Mouse (Mus musculus) testis, adult 2 months (tissue): ENCODE data around the gene Tapbpl. TPM values are rescaled to one million over a fixed set of nuclear protein-coding genes. Genes with fewer than 3 reads are reported as not detected.

ENCODE experiments used
- H3K27ac ChIP-seq: fragments of 200-500 bp; 2 replicates; pipeline ENCODE4 v1.5.1; 2012; ENCODE audit warnings: low read depth, low read length; ENCODE audit not compliant: control insufficient read depth, insufficient read depth
- H3K27me3 ChIP-seq: fragments of 200-500 bp; 2 replicates; pipeline ENCODE4 v1.6.1; 2012; ENCODE audit warnings: mild to moderate bottlenecking, low read length, moderate library complexity; ENCODE audit not compliant: control insufficient read depth, insufficient read depth
- H3K36me3 ChIP-seq: fragments of 200-500 bp; 2 replicates; pipeline ENCODE4 v1.6.1; 2012; ENCODE audit warnings: mild to moderate bottlenecking, low read length; ENCODE audit not compliant: control insufficient read depth, insufficient read depth
- H3K4me1 ChIP-seq: fragments of 200-500 bp; 2 replicates; pipeline ENCODE4 v1.6.1; 2012; ENCODE audit warnings: low read length; ENCODE audit not compliant: control insufficient read depth, insufficient read depth
- H3K4me3 ChIP-seq: fragments of 200-500 bp; 2 replicates; pipeline ENCODE4 v1.5.1; 2012; ENCODE audit warnings: low read depth, mild to moderate bottlenecking, low read length, moderate library complexity, mixed read lengths; ENCODE audit not compliant: control insufficient read depth
- CTCF ChIP-seq: fragments of 200-500 bp; IDR thresholded peaks from 2 replicates; pipeline ENCODE4 v1.5.1; 2012; ENCODE audit warnings: low read depth, mild to moderate bottlenecking, inconsistent platforms, low read length, moderate library complexity; ENCODE audit not compliant: control insufficient read depth, insufficient read depth, insufficient replicate concordance
- POLR2A ChIP-seq: fragments of 200-500 bp; IDR thresholded peaks from 2 replicates; pipeline ENCODE4 v1.6.1; 2012; ENCODE audit warnings: low read depth, mild to moderate bottlenecking, inconsistent platforms, low read length, moderate library complexity; ENCODE audit not compliant: control insufficient read depth
- polyA plus RNA-seq: library from polyadenylated mRNA; depleted of rRNA; stranded (reverse); fragments of >200 nt; gene quantifications from 2 replicates; pipeline ENCODE4 v1.2.3, GENCODE M21; 2012

Tapbpl gene
- polyA plus RNA-seq, 1 experiment: 8.0 TPM

DNA sequence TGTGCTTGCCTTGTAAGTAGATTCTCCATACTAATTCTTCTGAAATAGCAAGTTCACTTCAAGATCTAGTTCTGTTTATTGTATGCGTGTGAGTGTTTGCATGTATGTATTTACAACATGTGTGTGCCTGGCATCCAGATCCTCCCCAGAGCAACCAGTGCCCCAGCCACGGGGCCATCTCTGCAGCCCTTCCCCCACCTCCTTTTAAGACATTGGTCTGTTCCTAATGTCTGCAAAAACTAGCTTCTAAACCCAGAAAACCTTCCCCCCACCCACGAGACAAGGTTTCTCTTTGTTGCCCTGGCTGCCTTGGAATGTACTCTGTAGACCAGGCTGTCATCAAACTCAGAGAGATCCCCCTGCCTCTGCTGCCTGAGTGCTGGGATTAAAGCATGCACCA, 9.1 kb downstream of the Tapbpl start:
- Histone ChIP-seq H3K27me3 (no peaks in the 10 kb centered on the region), H3K36me3 (0 out of 2 replicates have a peak, but pooled peaks cover 1% of the 10 kb centered on the region), H3K4me1 (no peaks in the 10 kb centered on the region), H3K27ac (no peak overlapping the region), H3K4me3 (no peak overlapping the region)
- TF ChIP-seq POLR2A (no peak), CTCF (no peak)

DNA sequence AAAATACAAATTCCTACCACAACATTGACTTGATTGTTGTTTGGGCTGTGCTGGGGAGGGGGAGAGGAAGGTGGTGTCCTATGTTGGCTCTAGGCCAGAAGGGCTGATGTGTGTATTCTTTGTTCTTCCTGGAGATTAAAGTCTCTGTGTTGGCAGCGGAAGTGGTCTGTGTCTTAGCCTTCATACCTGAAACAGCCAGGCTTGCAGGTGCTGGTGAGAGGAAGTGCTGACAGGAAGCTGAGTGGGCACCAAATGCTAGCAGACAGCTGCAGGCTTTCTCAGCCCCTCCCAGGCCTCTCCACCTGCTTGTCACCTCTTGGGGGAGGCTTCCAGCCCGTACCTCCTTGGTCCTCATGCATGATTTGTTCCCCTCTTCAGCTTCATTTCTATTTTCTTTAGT, 9.5 kb downstream of the Tapbpl start:
- no peak overlapping the region for H3K27ac ChIP-seq
- H3K36me3 ChIP-seq: 0 out of 2 replicates have a peak, but pooled peaks cover 1% of the 10 kb centered on the region
- H3K4me3 ChIP-seq: no peak overlapping the region
- TF ChIP-seq POLR2A (no peak), CTCF (no peak)
- no peaks in the 10 kb centered on the region for H3K27me3 ChIP-seq
- H3K4me1 ChIP-seq: no peaks in the 10 kb centered on the region

DNA sequence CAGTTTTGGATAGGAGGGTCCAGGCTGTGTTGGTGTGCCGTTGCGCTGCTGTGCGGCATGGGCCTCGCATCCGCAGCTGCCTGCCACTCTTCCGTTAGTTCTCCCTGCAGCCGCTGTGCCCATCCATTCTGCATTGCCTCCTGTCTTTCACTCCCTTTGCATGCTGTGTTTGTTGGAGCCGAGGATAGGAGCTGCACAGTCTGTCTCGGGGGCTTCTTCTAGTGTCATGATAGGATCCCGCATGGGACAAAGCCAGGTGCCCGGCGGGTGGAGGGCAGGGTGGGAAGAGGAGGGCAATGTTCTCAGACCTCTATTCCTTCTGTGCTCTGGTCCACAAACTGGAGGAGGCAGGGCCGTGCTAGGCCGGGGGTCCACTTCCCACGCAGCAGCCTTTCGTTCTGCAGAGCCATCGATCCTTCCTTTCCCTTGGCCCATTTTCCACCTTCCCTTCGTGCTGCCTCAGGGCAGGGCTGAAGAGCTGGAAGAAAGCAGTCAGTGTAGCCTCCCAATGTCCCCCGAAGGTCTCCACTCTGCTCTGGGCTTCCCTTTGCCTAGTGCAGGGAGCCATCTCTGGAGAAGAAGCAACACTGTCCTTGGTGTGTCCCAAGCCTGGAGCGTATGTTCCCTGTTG, 10.4 kb downstream of the Tapbpl start:
- Histone ChIP-seq H3K4me1 (no peaks in the 10 kb centered on the region), H3K36me3 (0 out of 2 replicates have a peak, but pooled peaks cover 1% of the 10 kb centered on the region), H3K27me3 (no peaks in the 10 kb centered on the region), H3K27ac (no peak overlapping the region), H3K4me3 (no peak overlapping the region)
- TF ChIP-seq CTCF (no peak), POLR2A (no peak)

DNA sequence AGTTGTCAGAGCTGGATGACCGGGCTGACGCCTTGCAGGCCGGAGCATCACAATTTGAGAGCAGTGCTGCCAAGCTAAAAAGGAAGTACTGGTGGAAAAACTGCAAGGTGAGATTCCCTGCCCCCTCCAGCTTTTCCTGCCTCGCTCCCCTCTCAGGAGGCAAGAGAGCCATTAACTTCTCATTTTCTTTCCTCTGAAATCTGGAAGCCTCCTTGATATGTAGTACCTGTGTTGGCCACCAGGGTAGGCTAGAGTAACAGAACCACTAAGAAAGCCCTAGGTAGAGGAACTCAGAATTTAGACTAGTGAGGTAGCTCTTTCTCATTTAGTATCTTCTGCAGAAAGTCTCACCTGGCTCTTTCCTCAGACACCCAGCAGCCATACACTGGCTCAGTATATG, 12.7 kb downstream of the Tapbpl start:
- Histone ChIP-seq H3K27me3 (no peaks in the 10 kb centered on the region), H3K27ac (no peak overlapping the region), H3K4me3 (no peak overlapping the region), H3K36me3 (0 out of 2 replicates have a peak, but pooled peaks cover 1% of the 10 kb centered on the region), H3K4me1 (peaks cover 7% of the 10 kb centered on the region)
- TF ChIP-seq POLR2A (no peak), CTCF (peak; percentile 9; the same call in 1 of the 2 replicates)

- Histone ChIP-seq H3K36me3 (0 out of 2 replicates have a peak, but pooled peaks cover 1% of the 10 kb centered on the region), H3K4me3 (no peak overlapping the region), H3K27ac (no peak overlapping the region), H3K4me1 (peaks cover 7% of the 10 kb centered on the region), H3K27me3 (no peaks in the 10 kb centered on the region)
- TF ChIP-seq CTCF (no peak), POLR2A (no peak)
Measured at GRCm38 (mm10) chr6:125217899-125218298, 13.8 kb downstream of the Tapbpl start.

- Histone ChIP-seq H3K4me1 (peaks cover 7% of the 10 kb centered on the region), H3K4me3 (no peak overlapping the region), H3K36me3 (0 out of 2 replicates have a peak, but pooled peaks cover 1% of the 10 kb centered on the region), H3K27ac (no peak overlapping the region), H3K27me3 (no peaks in the 10 kb centered on the region)
- TF ChIP-seq POLR2A (no peak), CTCF (no peak)
Measured at GRCm38 (mm10) chr6:125216898-125217297, 14.8 kb downstream of the Tapbpl start.

GRCm38 (mm10) chr6:125215148-125215954, 16.3 kb downstream of the Tapbpl start, which contains the start of gene Vamp1:
TSS of gene Vamp1 (plus strand) at chr6:125215551.
- Histone ChIP-seq H3K4me3 (peak within 1 kb of the TSS; percentile 92), H3K27ac (peak within 1 kb of the TSS; percentile 76), H3K36me3 (0 out of 2 replicates have a peak, but pooled peaks cover 1% of the 10 kb centered on the region), H3K27me3 (no peaks in the 10 kb centered on the region), H3K4me1 (peaks cover 7% of the 10 kb centered on the region)
- peak; percentile 94 for TF ChIP-seq POLR2A
- TF ChIP-seq CTCF: no peak
